Mouse (Mus musculus) forebrain, embryonic 16.5 days (tissue): Measurements from ENCODE around the gene Klhl11. TPM values are rescaled to one million over a fixed set of nuclear protein-coding genes. Genes with fewer than 3 reads are reported as not detected.

Source experiments
- ATAC-seq: fragments of 200-750 bp; cut with Nextera tagmentation; 2 replicates; pipeline ENCODE4 v1.8.0; 2017; ENCODE audit warnings: mild to moderate bottlenecking, moderate library complexity
- H3K27ac ChIP-seq: fragments of 300-500 bp; sonication (generic); 2 replicates; pipeline ENCODE4 v1.5.1; 2014; ENCODE audit warnings: low read length, control low read depth
- H3K27me3 ChIP-seq: fragments of 300-500 bp; sonication (generic); replicated peaks from 2 replicates; pipeline ENCODE4 v1.6.1; 2014; ENCODE audit warnings: low read length; ENCODE audit not compliant: control insufficient read depth, insufficient read depth
- H3K36me3 ChIP-seq: fragments of 300-500 bp; sonication (generic); 2 replicates; pipeline ENCODE4 v1.6.1; 2014; ENCODE audit not compliant: control insufficient read depth, insufficient read depth
- H3K4me1 ChIP-seq: fragments of 300-500 bp; sonication (generic); replicated peaks from 2 replicates; pipeline ENCODE4 v1.6.1; 2014; ENCODE audit warnings: low read length; ENCODE audit not compliant: control insufficient read depth, insufficient read depth
- H3K4me2 ChIP-seq: fragments of 300-500 bp; sonication (generic); 2 replicates; pipeline ENCODE4 v1.6.1; 2014; ENCODE audit warnings: mild to moderate bottlenecking, low read length, control low read depth
- H3K4me3 ChIP-seq: fragments of 300-500 bp; sonication (generic); replicated peaks from 2 replicates; pipeline ENCODE4 v1.5.1; 2014; ENCODE audit warnings: mild to moderate bottlenecking, low read length, control low read depth
- H3K9ac ChIP-seq: fragments of 300-500 bp; sonication (generic); replicated peaks from 2 replicates; pipeline ENCODE4 v1.6.1; 2014; ENCODE audit warnings: low read depth, low read length, control low read depth
- H3K9me3 ChIP-seq: fragments of 300-500 bp; sonication (generic); 2 replicates; pipeline ENCODE4 v1.6.1; 2016; ENCODE audit warnings: low read length; ENCODE audit not compliant: control insufficient read depth
- WGBS: fragments of 180-500 bp; shearing (Covaris S2); extraction: QIAGEN DNeasy Blood & Tissue Kit; methylation state at CpG from one replicate; pipeline ENCODE4 v1.1.7; 2014; 5-methylcytosine and 5-hydroxymethylcytosine counted together
- polyA plus RNA-seq: library from polyadenylated mRNA; unstranded; fragments of >200 nt; fragmentation: Nextera tagmentation; extraction: Ambion mirVana; gene quantifications from 2 replicates; pipeline ENCODE4 v1.2.1, GENCODE M21; 2015

The Klhl11 gene
- polyA plus RNA-seq, 1 experiment from 2014 or later: 14.3 TPM

DNA sequence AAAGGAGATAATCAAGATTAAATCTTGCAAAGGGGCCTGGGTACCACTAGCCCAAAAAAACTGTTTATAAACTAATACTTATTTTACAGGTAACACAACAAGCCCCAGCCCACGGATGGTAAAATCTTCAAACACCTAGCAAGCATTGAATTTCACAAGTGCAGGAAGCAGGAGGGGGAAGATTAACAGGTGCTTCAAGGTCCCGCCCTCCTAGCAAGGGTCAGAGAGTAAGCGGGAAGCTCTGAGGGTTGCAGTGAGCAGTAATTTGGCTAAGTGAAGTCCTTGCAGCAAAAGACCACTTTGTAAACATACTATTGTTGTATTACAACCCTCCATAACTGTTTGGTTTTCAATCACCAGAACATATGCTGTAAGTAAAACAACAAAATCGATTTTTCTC, 15.3 kb downstream of the Klhl11 start:
- no peaks in the 10 kb centered on the region for H3K9me3 ChIP-seq
- peaks cover under 1% of the 10 kb centered on the region; the same call in 1 of the 2 replicates for H3K36me3 ChIP-seq
- no peaks in the 10 kb centered on the region for H3K27me3 ChIP-seq
- no peak for ATAC-seq
- no peak overlapping the region for H3K9ac ChIP-seq
- H3K4me3 ChIP-seq: no peak overlapping the region
- no peak overlapping the region for H3K27ac ChIP-seq
- WGBS: 84% methylated on average over 4 of the region's 4 CpGs
- no peaks in the 10 kb centered on the region for H3K4me1 ChIP-seq
- no peak overlapping the region for H3K4me2 ChIP-seq

DNA sequence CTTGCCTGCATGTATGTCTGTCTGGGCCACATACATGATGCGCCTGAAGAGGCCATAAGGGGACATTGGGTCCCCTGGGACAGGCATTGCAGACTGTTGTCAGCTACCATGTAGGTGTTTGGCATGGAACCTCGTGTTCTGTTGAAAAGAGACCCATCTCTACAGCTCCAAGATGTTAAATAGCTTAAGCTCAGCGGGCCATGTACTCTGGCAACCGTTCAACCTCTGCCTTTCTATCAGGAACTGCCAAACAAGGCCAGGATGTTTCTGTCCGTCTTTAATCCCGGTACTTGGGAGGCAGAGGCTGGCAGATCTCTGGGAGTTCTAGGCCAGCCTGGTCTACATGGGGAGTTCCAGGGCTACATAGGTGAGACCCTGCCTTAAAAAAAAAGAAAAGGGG, 29.9 kb downstream of the Klhl11 start:
- Histone ChIP-seq H3K4me2 (no peak overlapping the region), H3K9ac (no peak overlapping the region), H3K4me3 (no peak overlapping the region), H3K9me3 (no peaks in the 10 kb centered on the region), H3K4me1 (peaks cover 17% of the 10 kb centered on the region), H3K36me3 (no peaks in the 10 kb centered on the region), H3K27me3 (no peaks in the 10 kb centered on the region), H3K27ac (no peak overlapping the region)
- WGBS: 76% methylated on average over 6 of the region's 6 CpGs
- ATAC-seq: no peak

DNA sequence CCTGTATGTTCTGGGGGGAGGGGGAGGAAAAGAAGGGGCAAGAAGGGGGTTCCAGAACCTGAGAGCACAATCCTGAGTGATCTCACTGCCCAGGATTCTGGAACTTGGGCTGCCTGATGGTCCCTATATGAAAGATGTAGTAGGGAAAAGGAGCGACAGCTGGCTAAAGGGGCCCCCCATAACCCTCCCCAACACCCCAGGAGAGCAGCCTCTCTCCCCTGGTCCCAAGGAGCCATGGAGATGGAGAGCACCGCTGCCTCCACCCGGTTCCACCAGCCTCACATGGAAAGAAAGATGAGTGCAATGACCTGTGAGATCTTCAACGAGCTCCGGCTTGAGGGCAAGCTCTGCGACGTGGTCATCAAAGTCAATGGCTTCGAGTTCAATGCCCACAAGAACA, 30.7 kb downstream of the Klhl11 start, which contains the start of the genes Nt5c3b and Klhl10:
Gene Nt5c3b, minus strand, starts transcription at position 12 of the 400 bp plus-strand sequence.
Gene Klhl10, plus strand, starts transcription at position 121 of the 400 bp plus-strand sequence.
- H3K9ac ChIP-seq: peak within 1 kb of the TSS; percentile 92
- WGBS: 83% methylated on average over 8 of the region's 8 CpGs
- no peaks in the 10 kb centered on the region for H3K9me3 ChIP-seq
- peaks cover 17% of the 10 kb centered on the region for H3K4me1 ChIP-seq
- H3K4me2 ChIP-seq: peak within 1 kb of the TSS; percentile 78
- H3K4me3 ChIP-seq: peak within 1 kb of the TSS; percentile 89
- peak within 1 kb of the TSS; percentile 56; the same call in 1 of the 2 replicates for H3K27ac ChIP-seq
- H3K36me3 ChIP-seq: no peaks in the 10 kb centered on the region
- no peak for ATAC-seq
- H3K27me3 ChIP-seq: no peaks in the 10 kb centered on the region

DNA sequence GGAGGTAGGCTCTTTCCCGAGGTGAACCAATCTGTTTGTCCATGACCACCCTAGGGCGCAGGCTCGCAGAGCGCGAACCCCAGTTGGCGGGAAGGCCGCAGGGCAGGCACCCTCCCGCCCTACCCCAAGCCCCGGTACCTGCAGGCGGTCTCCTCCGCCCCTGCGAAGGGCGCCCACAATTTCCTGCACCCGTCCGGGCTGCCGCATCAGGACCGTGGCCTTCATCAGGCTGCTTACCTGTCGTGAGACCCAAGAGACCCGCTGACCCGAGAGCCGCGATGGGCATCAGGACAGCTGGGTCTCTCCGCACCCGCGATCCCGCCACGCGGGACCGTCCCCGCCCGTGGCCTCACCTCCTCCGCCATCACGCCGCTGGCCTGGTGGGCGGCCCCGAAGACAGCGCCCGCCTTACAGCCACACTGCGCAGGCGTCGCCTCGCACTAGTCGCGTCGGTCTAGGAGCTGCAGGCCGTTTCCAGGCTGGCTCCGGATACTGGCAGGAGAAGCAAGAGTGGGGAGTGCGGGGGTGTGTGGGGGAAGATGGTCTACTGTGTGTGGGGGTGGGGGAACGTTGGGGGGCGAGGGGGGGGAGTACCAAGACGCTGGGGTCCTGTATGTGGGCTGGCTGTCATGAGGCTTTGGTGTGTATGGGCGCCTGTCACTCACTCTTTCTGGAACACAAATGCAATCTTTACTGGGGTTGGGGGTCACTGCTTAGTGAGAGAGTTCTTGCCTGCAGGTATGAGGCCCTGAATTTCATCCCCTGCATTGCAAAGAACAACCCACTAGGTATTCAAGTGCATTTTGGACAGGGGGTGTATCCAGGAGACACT, 31.6 kb downstream of the Klhl11 start:
- peak overlapping the region; percentile 56; the same call in 1 of the 2 replicates for H3K27ac ChIP-seq

DNA sequence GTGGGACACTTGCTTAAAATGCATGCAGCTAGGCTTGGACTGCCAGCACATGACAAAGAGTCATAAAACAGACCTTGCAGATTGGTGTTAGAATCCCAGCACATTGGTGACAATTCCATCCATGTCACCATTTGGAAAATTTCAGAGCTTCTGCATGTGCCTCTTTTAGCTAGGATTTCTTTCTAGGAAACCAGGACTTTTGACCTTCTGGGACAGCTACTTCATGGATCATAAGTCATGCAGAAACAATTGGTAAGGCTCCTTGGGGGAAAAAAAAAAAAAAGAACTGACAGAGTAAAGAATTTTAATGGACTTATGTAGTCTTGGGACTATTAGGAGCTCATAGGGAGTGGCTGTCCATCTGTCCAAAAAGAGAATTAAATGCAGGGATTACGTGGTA, 34.6 kb downstream of the Klhl11 start:
- Histone ChIP-seq H3K27me3 (no peaks in the 10 kb centered on the region), H3K4me1 (peaks cover 17% of the 10 kb centered on the region), H3K4me2 (no peak overlapping the region), H3K4me3 (no peak overlapping the region), H3K36me3 (0 out of 2 replicates have a peak, but pooled peaks cover 2% of the 10 kb centered on the region), H3K9me3 (no peaks in the 10 kb centered on the region), H3K27ac (no peak overlapping the region), H3K9ac (no peak overlapping the region)
- ATAC-seq: no peak
- 78% methylated on average over 1 of the region's 1 CpGs for WGBS

More for the DNA sequence above, 31.6 kb downstream of the Klhl11 start:
- Histone ChIP-seq H3K27me3 (no peaks in the 10 kb centered on the region), H3K4me1 (peaks cover 17% of the 10 kb centered on the region), H3K9ac (peak overlapping the region; percentile 92), H3K36me3 (0 out of 2 replicates have a peak, but pooled peaks cover 2% of the 10 kb centered on the region), H3K4me3 (peak overlapping the region; percentile 89), H3K9me3 (no peaks in the 10 kb centered on the region), H3K4me2 (peak overlapping the region; percentile 78)
- ATAC-seq: peak; percentile 98
- WGBS: 1% methylated on average over 51 of the region's 52 CpGs

DNA sequence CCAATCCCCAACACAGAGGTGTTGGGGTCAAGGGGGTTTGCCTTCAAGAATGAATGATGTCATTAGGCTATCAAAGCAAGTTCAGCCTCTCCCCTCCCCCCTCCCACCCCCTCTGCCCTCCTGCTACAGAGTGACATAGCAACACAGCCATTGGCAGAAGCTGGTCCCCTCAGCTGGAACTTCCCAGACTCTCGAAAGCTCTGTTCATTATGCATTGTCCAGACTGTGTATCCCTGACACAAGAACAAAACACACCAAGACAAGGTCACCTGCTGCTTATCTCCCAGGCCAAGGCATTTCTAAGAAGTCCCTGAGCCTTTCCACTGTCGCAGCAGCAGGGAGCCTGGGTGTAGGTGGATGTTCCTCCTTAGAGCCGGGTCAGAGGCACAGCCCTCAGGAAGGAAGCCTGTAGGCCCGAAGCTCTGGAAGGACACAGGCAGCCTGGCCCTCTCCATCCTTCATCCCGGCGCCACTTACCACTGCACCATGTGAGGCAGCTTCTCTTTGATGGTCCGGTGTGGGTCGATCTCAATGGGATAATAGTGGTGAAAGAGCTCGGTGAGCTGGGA, 36.8 kb downstream of the Klhl11 start:
- Histone ChIP-seq H3K4me3 (no peak overlapping the region), H3K9me3 (no peaks in the 10 kb centered on the region), H3K27me3 (no peaks in the 10 kb centered on the region), H3K4me1 (peaks cover 12% of the 10 kb centered on the region), H3K4me2 (no peak overlapping the region), H3K9ac (no peak overlapping the region), H3K27ac (no peak overlapping the region), H3K36me3 (0 out of 2 replicates have a peak, but pooled peaks cover 4% of the 10 kb centered on the region)
- no peak for ATAC-seq
- 73% methylated on average over 9 of the region's 9 CpGs for WGBS

DNA sequence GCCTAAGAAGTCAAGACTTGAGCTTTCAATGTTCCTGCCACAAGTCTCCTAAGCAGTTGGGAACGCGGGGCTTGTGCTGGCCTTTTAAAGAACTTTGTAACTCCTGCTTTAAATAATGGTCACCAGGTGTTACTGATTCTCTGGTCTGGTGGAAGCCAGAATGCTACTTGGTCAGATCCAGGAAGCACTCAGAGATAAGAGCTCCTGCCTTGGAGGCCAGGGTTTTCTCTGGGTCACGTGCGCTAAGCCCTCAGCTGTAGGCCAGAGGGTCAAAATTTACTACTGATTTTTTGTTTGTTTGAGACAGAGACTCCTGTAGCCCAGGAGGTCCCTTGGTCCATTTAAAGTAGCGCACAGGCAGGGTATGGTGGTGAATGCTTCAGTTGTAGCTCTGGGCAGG, 40.5 kb downstream of the Klhl11 start:
- ATAC-seq: no peak
- Histone ChIP-seq H3K4me3 (no peak overlapping the region), H3K4me1 (0 out of 2 replicates have a peak, but pooled peaks cover 4% of the 10 kb centered on the region), H3K36me3 (0 out of 2 replicates have a peak, but pooled peaks cover 4% of the 10 kb centered on the region), H3K9me3 (no peaks in the 10 kb centered on the region), H3K4me2 (no peak overlapping the region), H3K27ac (no peak overlapping the region), H3K9ac (no peak overlapping the region), H3K27me3 (no peaks in the 10 kb centered on the region)
- 96% methylated on average over 5 of the region's 5 CpGs for WGBS

DNA sequence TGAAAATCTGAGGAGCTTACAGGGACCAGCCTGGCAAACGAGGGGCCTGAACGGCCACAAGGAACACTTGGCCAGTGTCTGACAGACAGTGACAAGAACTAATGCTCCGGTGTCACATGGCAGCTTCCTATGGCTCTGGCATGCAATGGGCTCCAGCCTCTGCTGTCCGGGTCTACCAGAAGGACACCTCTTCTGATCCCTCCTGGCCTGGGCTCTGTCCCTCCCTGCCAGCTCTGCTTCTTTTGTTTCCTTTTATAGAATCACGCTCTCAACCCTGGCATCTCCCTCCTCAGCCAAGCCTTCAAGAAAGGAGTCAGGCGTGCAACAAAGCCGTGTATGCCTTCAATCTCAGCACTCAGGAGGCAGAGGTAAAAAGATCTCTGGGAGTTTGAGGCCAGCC, 42.5 kb downstream of the Klhl11 start:
- Histone ChIP-seq H3K36me3 (0 out of 2 replicates have a peak, but pooled peaks cover 2% of the 10 kb centered on the region), H3K27ac (no peak overlapping the region), H3K27me3 (no peaks in the 10 kb centered on the region), H3K4me1 (0 out of 2 replicates have a peak, but pooled peaks cover 4% of the 10 kb centered on the region), H3K4me3 (no peak overlapping the region), H3K9me3 (no peaks in the 10 kb centered on the region), H3K4me2 (no peak overlapping the region), H3K9ac (no peak overlapping the region)
- 72% methylated on average over 7 of the region's 7 CpGs for WGBS
- ATAC-seq: no peak

DNA sequence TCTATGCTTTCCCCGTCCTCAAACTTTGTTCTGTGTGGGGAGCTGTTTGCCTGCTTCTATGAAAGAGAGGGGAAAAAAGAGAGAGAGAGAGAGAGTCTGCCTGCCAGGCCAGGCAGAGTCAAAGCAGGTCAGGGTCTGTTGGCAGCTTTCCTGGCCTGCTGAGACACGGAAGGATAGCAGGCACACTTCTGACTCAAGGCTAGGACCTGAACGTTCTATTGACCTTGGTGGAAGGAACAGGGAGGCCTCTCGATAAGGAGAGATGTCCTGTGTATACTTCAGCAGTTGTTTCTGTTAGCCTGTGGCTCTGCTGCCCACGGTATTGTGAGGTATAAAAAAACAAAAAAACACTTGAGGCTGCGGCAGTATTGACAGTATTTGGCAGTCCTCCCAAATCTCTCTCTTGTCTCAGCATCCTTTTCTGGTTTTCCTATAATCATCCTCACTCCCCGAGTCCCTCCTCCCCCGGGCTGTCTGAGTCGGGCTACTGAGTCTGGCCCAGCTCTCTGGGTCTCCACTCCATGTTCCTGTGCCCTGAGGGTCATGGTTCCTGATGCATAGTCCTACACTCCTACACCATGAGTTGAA, 43.8 kb downstream of the Klhl11 start:
- 0 out of 2 replicates have a peak, but pooled peaks cover 2% of the 10 kb centered on the region for H3K36me3 ChIP-seq
- ATAC-seq: no peak
- H3K27ac ChIP-seq: no peak overlapping the region
- H3K9ac ChIP-seq: no peak overlapping the region; the same call in 1 of the 2 replicates
- 0 out of 2 replicates have a peak, but pooled peaks cover 4% of the 10 kb centered on the region for H3K4me1 ChIP-seq
- H3K4me3 ChIP-seq: no peak overlapping the region
- H3K4me2 ChIP-seq: no peak overlapping the region
- no peaks in the 10 kb centered on the region for H3K27me3 ChIP-seq
- H3K9me3 ChIP-seq: no peaks in the 10 kb centered on the region
- 40% methylated on average over 9 of the region's 9 CpGs for WGBS
